8 mouse cellular contexts compared by ENCODE assay signal in genomic region chr5:102126737-102127136, GRCm38 (mm10). TPM values are rescaled to one million over a fixed set of nuclear protein-coding genes. Genes with fewer than 3 reads are reported as not detected.
DNase-seq lines count a peak whose midpoint lies in the region; ATAC-seq and TF ChIP-seq lines count a peak whose summit lies in the region.

No protein-coding gene starts in this region.

- no peaks in the 10 kb centered on the region for H3K27me3 ChIP-seq in liver, embryonic 12.5 days (replicated peaks)
- H3K27me3 ChIP-seq in cerebellum, adult 2 months (ENCODE audit: control insufficient read depth, insufficient read depth, low read length): no peaks in the 10 kb centered on the region
- no peaks in the 10 kb centered on the region for H3K27me3 ChIP-seq in hindbrain, postnatal 0 days (ENCODE audit: insufficient read depth, low read length)

- 7% methylated on average over 3 of the region's 3 CpGs for WGBS in liver, embryonic 12.5 days (ENCODE audit: insufficient replicate concordance)
- WGBS in cerebellum, adult 2 months: 26% methylated on average over 3 of the region's 3 CpGs
- WGBS in hindbrain, postnatal 0 days: 22% methylated on average over 3 of the region's 3 CpGs

- no peaks in the 10 kb centered on the region for H3K4me1 ChIP-seq in liver, embryonic 12.5 days
- H3K4me1 ChIP-seq in cerebellum, adult 2 months (ENCODE audit: control insufficient read depth, insufficient read depth, low read length): peaks cover 35% of the 10 kb centered on the region
- H3K4me1 ChIP-seq in hindbrain, postnatal 0 days (ENCODE audit: insufficient read depth, low read length): no peaks in the 10 kb centered on the region

- no peak for TF ChIP-seq POLR2A in cerebellum, adult 2 months (IDR thresholded peaks at IDR 0.05; ENCODE audit: borderline replicate concordance, insufficient read depth, low read length)

- no peak overlapping the region for H3K27ac ChIP-seq in liver, embryonic 12.5 days
- H3K27ac ChIP-seq in cerebellum, adult 2 months (ENCODE audit: insufficient read depth, low read length): no peak overlapping the region
- H3K27ac ChIP-seq in hindbrain, postnatal 0 days: no peak overlapping the region

- peak; percentile 1 for DNase-seq in CD4-positive, CD25-positive, alpha-beta regulatory T cell, adult 2 months (ENCODE audit: low read depth, low spot score)
- DNase-seq in liver: peak; percentile 31
- DNase-seq in cerebellum, adult 2 months: peak; percentile 70 to 82
- peak; percentile 33 for DNase-seq in hindbrain, postnatal 0 days (ENCODE audit: low spot score)
- peak; percentile 6 to 13 for DNase-seq in lung, adult 18-20 months
- peak; percentile 82 for DNase-seq in testis, postnatal 10 days (ENCODE audit: low spot score)

- no peak overlapping the region for H3K4me3 ChIP-seq in liver, embryonic 12.5 days
- no peak overlapping the region for H3K4me3 ChIP-seq in cerebellum, adult 2 months (replicated peaks; ENCODE audit: insufficient read depth, low read depth, low read length)
- H3K4me3 ChIP-seq in hindbrain, postnatal 0 days (ENCODE audit: low read length): no peak overlapping the region

- TF ChIP-seq CTCF in cerebellum, adult 2 months (IDR thresholded peaks at IDR 0.05; ENCODE audit: borderline replicate concordance, insufficient read depth, low read depth, low read length): peak; percentile 72
- peak; percentile 75 for TF ChIP-seq CTCF in hindbrain, postnatal 0 days (IDR thresholded peaks at IDR 0.05; ENCODE audit: low read depth)

- no peak overlapping the region for H3K4me2 ChIP-seq in liver, embryonic 12.5 days
- no peak overlapping the region for H3K4me2 ChIP-seq in hindbrain, postnatal 0 days (ENCODE audit: low read depth, low read length)

- H3K36me3 ChIP-seq in liver, embryonic 12.5 days: no peaks in the 10 kb centered on the region
- no peaks in the 10 kb centered on the region for H3K36me3 ChIP-seq in hindbrain, postnatal 0 days (ENCODE audit: insufficient read depth, low read length)

- H3K9me3 ChIP-seq in liver, embryonic 12.5 days (replicated peaks): no peaks in the 10 kb centered on the region
- H3K9me3 ChIP-seq in hindbrain, postnatal 0 days (ENCODE audit: low read length): no peaks in the 10 kb centered on the region

- ATAC-seq in CD4-positive, CD25-positive, alpha-beta regulatory T cell, adult 4 months: no peak
- no peak for ATAC-seq in liver, embryonic 12.5 days
- no peak for ATAC-seq in hindbrain, postnatal 0 days

- no peak overlapping the region for H3K9ac ChIP-seq in liver, embryonic 12.5 days
- H3K9ac ChIP-seq in hindbrain, postnatal 0 days (replicated peaks; ENCODE audit: low read length): no peak overlapping the region

RNA-seq across cellular contexts. Expression of gene Wdfy3, which starts 57.0 kb away (rescaled TPM):
- under 1 TPM in 1 of 2 experiments, not detected in 1; 0.03 TPM for polyA plus RNA-seq in CD4-positive, CD25-positive, alpha-beta regulatory T cell, adult 4 months (2017; shearing (Covaris generic))
- 7.4 and 7.8 TPM in 2 replicates for polyA plus RNA-seq in liver, embryonic 12.5 days (2016; fragmentation: Nextera tagmentation; extraction: Ambion mirVana)
- polyA plus RNA-seq in cerebellum, adult 2 months (2012; rRNA removed): 75.4 and 79.7 TPM in 2 replicates
- 83.5 and 88.4 TPM in 2 replicates for total RNA-seq in hindbrain, postnatal 0 days (2014; rRNA removed)
- 15.8 and 16.0 TPM in 2 replicates for polyA plus RNA-seq in hindbrain, postnatal 0 days (2015; fragmentation: Nextera tagmentation; extraction: Ambion mirVana)

Comparison
In these comparisons a context has a peak if more than half of its experiments do, and no peak if none do; other contexts are left out.
1. DNase-seq: peak in every context shown above with its lines; median percentile 82 in testis, postnatal 10 days; 76 in cerebellum, adult 2 months; 33 in hindbrain, postnatal 0 days; 31 in liver; 10 in lung, adult 18-20 months; 1 in CD4-positive, CD25-positive, alpha-beta regulatory T cell, adult 2 months.